Mouse (Mus musculus): ENCODE measurements at regions not wholly inside any gene's neighbourhood (a gene's known extent, or its start where the extent isn't known, plus 50 kb on each side); places are given as distances from the start of the nearest gene placed in this dataset.
A peak's percentile ranks its signal among the peaks of the same experiment; 100 is the strongest.

GRCm38 (mm10) chr9:62185516-62186280, 63.2 kb upstream of the Glce start:
- no peak for DNase-seq
- Histone ChIP-seq H3K9me3 (ENCODE audit: low read length) (no peaks in the 10 kb centered on the region), H3K36me3 (ENCODE audit: insufficient read depth) (no peaks in the 10 kb centered on the region), H3K27ac (ENCODE audit: low read depth, low read length) (no peak overlapping the region), H3K9ac (no peak overlapping the region), H3K4me3 (ENCODE audit: low read depth, low read length) (no peak overlapping the region), H3K4me2 (ENCODE audit: low read depth) (no peak overlapping the region), H3K4me1 (ENCODE audit: insufficient read depth) (peaks cover 18% of the 10 kb centered on the region), H3K27me3 (ENCODE audit: insufficient read depth, low read length) (no peaks in the 10 kb centered on the region)
- no peak for TF ChIP-seq CTCF (IDR thresholded peaks at IDR 0.05; ENCODE audit: low read depth)
- no peak for ATAC-seq
- WGBS, result 46% methylated on average over 7 of the region's 7 CpGs

GRCm38 (mm10) chr9:62181182-62181830, 58.9 kb upstream of the Glce start:
- no peaks in the 10 kb centered on the region for H3K27me3 ChIP-seq (ENCODE audit: insufficient read depth, low read length)
- no peak overlapping the region for H3K4me3 ChIP-seq (ENCODE audit: low read depth, low read length)
- no peak overlapping the region for H3K4me2 ChIP-seq (ENCODE audit: low read depth)
- WGBS, result 5% methylated on average over 9 of the region's 9 CpGs
- peak; percentile 93 for ATAC-seq
- no peak overlapping the region for H3K9ac ChIP-seq
- H3K9me3 ChIP-seq (ENCODE audit: low read length), result no peaks in the 10 kb centered on the region
- peak; percentile 75 for DNase-seq
- H3K36me3 ChIP-seq (ENCODE audit: insufficient read depth), result no peaks in the 10 kb centered on the region
- no peak for TF ChIP-seq CTCF (IDR thresholded peaks at IDR 0.05; ENCODE audit: low read depth)
- peak overlapping the region; percentile 72 for H3K27ac ChIP-seq (ENCODE audit: low read depth, low read length)
- H3K4me1 ChIP-seq (ENCODE audit: insufficient read depth), result peaks cover 17% of the 10 kb centered on the region

- no peak overlapping the region for H3K4me2 ChIP-seq (ENCODE audit: low read depth)
- peaks cover 17% of the 10 kb centered on the region for H3K4me1 ChIP-seq (ENCODE audit: insufficient read depth)
- WGBS, result 34% methylated on average over 11 of the region's 11 CpGs
- H3K4me3 ChIP-seq (ENCODE audit: low read depth, low read length), result no peak overlapping the region
- no peak for TF ChIP-seq CTCF (IDR thresholded peaks at IDR 0.05; ENCODE audit: low read depth)
- no peaks in the 10 kb centered on the region for H3K27me3 ChIP-seq (ENCODE audit: insufficient read depth, low read length)
- ATAC-seq (peak; percentile 23; the same call in 1 of the 2 replicates), DNase-seq (no peak)
- H3K9ac ChIP-seq, result no peak overlapping the region
- no peaks in the 10 kb centered on the region for H3K36me3 ChIP-seq (ENCODE audit: insufficient read depth)
- no peaks in the 10 kb centered on the region for H3K9me3 ChIP-seq (ENCODE audit: low read length)
- peak overlapping the region; percentile 72 for H3K27ac ChIP-seq (ENCODE audit: low read depth, low read length)
Observed at GRCm38 (mm10) chr9:62180456-62181181, 58.2 kb upstream of the Glce start.

GRCm38 (mm10) chr9:62174651-62175050, 52.2 kb upstream of the Glce start:
- no peak overlapping the region for H3K9ac ChIP-seq
- WGBS, result 87% methylated on average over 7 of the region's 7 CpGs
- H3K27me3 ChIP-seq (ENCODE audit: insufficient read depth, low read length), result no peaks in the 10 kb centered on the region
- DNase-seq (no peak), ATAC-seq (no peak)
- H3K27ac ChIP-seq (ENCODE audit: low read depth, low read length), result no peak overlapping the region
- no peak overlapping the region for H3K4me2 ChIP-seq (ENCODE audit: low read depth)
- no peak overlapping the region for H3K4me3 ChIP-seq (ENCODE audit: low read depth, low read length)
- no peaks in the 10 kb centered on the region for H3K9me3 ChIP-seq (ENCODE audit: low read length)
- H3K4me1 ChIP-seq (ENCODE audit: insufficient read depth), result no peaks in the 10 kb centered on the region
- no peak for TF ChIP-seq CTCF (IDR thresholded peaks at IDR 0.05; ENCODE audit: low read depth)
- no peaks in the 10 kb centered on the region for H3K36me3 ChIP-seq (ENCODE audit: insufficient read depth)
